Mouse (Mus musculus): ENCODE data around the gene Etv2. TPM values are rescaled to one million over a fixed set of nuclear protein-coding genes. Genes with fewer than 3 reads are reported as not detected.

Etv2 gene
- polyA plus RNA-seq (2015; fragmentation: Nextera tagmentation; extraction: Ambion mirVana): not detected in 2 replicates

GRCm38 (mm10) chr7:30635752-30636151 is at the start of gene Etv2:
TSS of gene Etv2 (minus strand) at chr7:30635852.
- no peak for ATAC-seq (replicated peaks)

GRCm38 (mm10) chr7:30683425-30683824 is 47.8 kb upstream of the Etv2 start:
- Histone ChIP-seq H3K4me1 (no peaks in the 10 kb centered on the region), H3K27me3 (peaks cover 20% of the 10 kb centered on the region), H3K9ac (replicated peaks) (no peak overlapping the region), H3K36me3 (no peaks in the 10 kb centered on the region), H3K4me2 (replicated peaks) (no peak overlapping the region), H3K9me3 (no peaks in the 10 kb centered on the region), H3K4me3 (no peak overlapping the region), H3K27ac (replicated peaks) (no peak overlapping the region)
- no peak for ATAC-seq (replicated peaks)
- 79% methylated on average over 2 of the region's 2 CpGs for WGBS

More at GRCm38 (mm10) chr7:30635752-30636151, at the start of gene Etv2:
- Histone ChIP-seq H3K9me3 (no peaks in the 10 kb centered on the region), H3K27ac (replicated peaks) (no peak within 1 kb of the TSS), H3K9ac (replicated peaks) (no peak within 1 kb of the TSS), H3K27me3 (peaks cover 53% of the 10 kb centered on the region), H3K4me3 (no peak within 1 kb of the TSS), H3K36me3 (peaks cover 9% of the 10 kb centered on the region), H3K4me1 (peaks cover 4% of the 10 kb centered on the region), H3K4me2 (replicated peaks) (peak within 1 kb of the TSS; percentile 22)
- 2% methylated on average over 5 of the region's 5 CpGs for WGBS

- WGBS: 73% methylated on average over 5 of the region's 5 CpGs
- no peak for ATAC-seq (replicated peaks)
- H3K9ac ChIP-seq (replicated peaks): no peak overlapping the region
- H3K27ac ChIP-seq (replicated peaks): no peak overlapping the region
- H3K36me3 ChIP-seq: no peaks in the 10 kb centered on the region
- H3K27me3 ChIP-seq: peaks cover 7% of the 10 kb centered on the region
- no peak overlapping the region for H3K4me3 ChIP-seq
- no peak overlapping the region for H3K4me2 ChIP-seq (replicated peaks)
- H3K4me1 ChIP-seq: no peaks in the 10 kb centered on the region
- no peaks in the 10 kb centered on the region for H3K9me3 ChIP-seq
Observed at GRCm38 (mm10) chr7:30681897-30682296, 46.2 kb upstream of the Etv2 start.

GRCm38 (mm10) chr7:30678263-30678975 is 42.8 kb upstream of the Etv2 start:
- no peaks in the 10 kb centered on the region for H3K4me1 ChIP-seq
- H3K9me3 ChIP-seq: no peaks in the 10 kb centered on the region
- no peak overlapping the region for H3K4me3 ChIP-seq
- no peak overlapping the region for H3K9ac ChIP-seq (replicated peaks)
- no peak overlapping the region for H3K27ac ChIP-seq (replicated peaks)
- WGBS: 52% methylated on average over 5 of the region's 5 CpGs
- H3K27me3 ChIP-seq: peaks cover 12% of the 10 kb centered on the region; the same call in 1 of the 2 replicates
- H3K36me3 ChIP-seq: no peaks in the 10 kb centered on the region
- H3K4me2 ChIP-seq (replicated peaks): no peak overlapping the region
- ATAC-seq (replicated peaks): no peak

- H3K27me3 ChIP-seq: peaks cover 12% of the 10 kb centered on the region; the same call in 1 of the 2 replicates
- no peak for ATAC-seq (replicated peaks)
- no peaks in the 10 kb centered on the region for H3K36me3 ChIP-seq
- no peak within 1 kb of the TSS for H3K4me3 ChIP-seq
- 82% methylated on average over 9 of the region's 9 CpGs for WGBS
- no peak within 1 kb of the TSS for H3K9ac ChIP-seq (replicated peaks)
- no peak within 1 kb of the TSS for H3K27ac ChIP-seq (replicated peaks)
- no peak within 1 kb of the TSS for H3K4me2 ChIP-seq (replicated peaks)
- H3K4me1 ChIP-seq: no peaks in the 10 kb centered on the region
- H3K9me3 ChIP-seq: no peaks in the 10 kb centered on the region
Observed at GRCm38 (mm10) chr7:30671480-30671879, 35.8 kb upstream of the Etv2 start, which contains the start of gene Pmis2. TSS of gene Pmis2 (minus strand) at chr7:30671605.

GRCm38 (mm10) chr7:30669229-30669628 is 33.6 kb upstream of the Etv2 start:
- no peak for ATAC-seq (replicated peaks)
- Histone ChIP-seq H3K27me3 (peaks cover 4% of the 10 kb centered on the region; the same call in 1 of the 2 replicates), H3K36me3 (no peaks in the 10 kb centered on the region), H3K9ac (replicated peaks) (no peak overlapping the region), H3K27ac (replicated peaks) (no peak overlapping the region), H3K4me3 (no peak overlapping the region), H3K9me3 (no peaks in the 10 kb centered on the region), H3K4me1 (peaks cover 10% of the 10 kb centered on the region), H3K4me2 (replicated peaks) (no peak overlapping the region)
- 50% methylated on average over 3 of the region's 3 CpGs for WGBS

- peaks cover 14% of the 10 kb centered on the region for H3K4me1 ChIP-seq
- H3K4me3 ChIP-seq: peak overlapping the region; percentile 62
- H3K27me3 ChIP-seq: peaks cover 4% of the 10 kb centered on the region; the same call in 1 of the 2 replicates
- peak; percentile 69 for ATAC-seq (replicated peaks)
- H3K36me3 ChIP-seq: peaks cover 11% of the 10 kb centered on the region; the same call in 1 of the 2 replicates
- 10% methylated on average over 11 of the region's 11 CpGs for WGBS
- peak overlapping the region; percentile 81 for H3K27ac ChIP-seq (replicated peaks)
- no peaks in the 10 kb centered on the region for H3K9me3 ChIP-seq
- peak overlapping the region; percentile 72 for H3K9ac ChIP-seq (replicated peaks)
- peak overlapping the region; percentile 82 for H3K4me2 ChIP-seq (replicated peaks)
Observed at GRCm38 (mm10) chr7:30665321-30665720, 29.7 kb upstream of the Etv2 start.

- peak within 1 kb of the TSS; percentile 62 for H3K4me3 ChIP-seq
- ATAC-seq (replicated peaks): peak; percentile 96
- peaks cover 14% of the 10 kb centered on the region for H3K4me1 ChIP-seq
- H3K9me3 ChIP-seq: no peaks in the 10 kb centered on the region
- H3K27me3 ChIP-seq: peaks cover 4% of the 10 kb centered on the region; the same call in 1 of the 2 replicates
- peak within 1 kb of the TSS; percentile 72 for H3K9ac ChIP-seq (replicated peaks)
- peak within 1 kb of the TSS; percentile 81 for H3K27ac ChIP-seq (replicated peaks)
- H3K36me3 ChIP-seq: peaks cover 11% of the 10 kb centered on the region; the same call in 1 of the 2 replicates
- peak within 1 kb of the TSS; percentile 82 for H3K4me2 ChIP-seq (replicated peaks)
- WGBS: under 1% methylated on average over 34 of the region's 34 CpGs
Observed at GRCm38 (mm10) chr7:30664529-30665200, 29.0 kb upstream of the Etv2 start, which contains the start of gene Haus5. TSS of gene Haus5 (minus strand) at chr7:30664994.

GRCm38 (mm10) chr7:30649591-30650540 is 14.2 kb upstream of the Etv2 start, which contains the start of gene Rbm42:
TSS of gene Rbm42 (minus strand) at chr7:30650317.
- ATAC-seq (replicated peaks): peak; percentile 99
- H3K4me2 ChIP-seq (replicated peaks): peak within 1 kb of the TSS; percentile 92

GRCm38 (mm10) chr7:30639083-30639482 is 3.4 kb upstream of the Etv2 start:
- 23% methylated on average over 4 of the region's 4 CpGs for WGBS
- Histone ChIP-seq H3K9ac (replicated peaks) (no peak overlapping the region), H3K4me2 (replicated peaks) (no peak overlapping the region), H3K27ac (replicated peaks) (no peak overlapping the region), H3K4me3 (no peak overlapping the region), H3K4me1 (peaks cover 4% of the 10 kb centered on the region), H3K36me3 (peaks cover 42% of the 10 kb centered on the region), H3K27me3 (peaks cover 27% of the 10 kb centered on the region), H3K9me3 (no peaks in the 10 kb centered on the region)
- ATAC-seq (replicated peaks): no peak

More at GRCm38 (mm10) chr7:30649591-30650540, 14.2 kb upstream of the Etv2 start, which contains the start of gene Rbm42:
- H3K36me3 ChIP-seq: peaks cover 43% of the 10 kb centered on the region
- no peaks in the 10 kb centered on the region for H3K9me3 ChIP-seq
- no peaks in the 10 kb centered on the region for H3K27me3 ChIP-seq
- peak within 1 kb of the TSS; percentile 90 for H3K9ac ChIP-seq (replicated peaks)
- H3K4me1 ChIP-seq: peaks cover 17% of the 10 kb centered on the region
- peak within 1 kb of the TSS; percentile 69 for H3K4me3 ChIP-seq
- peak within 1 kb of the TSS; percentile 74 for H3K27ac ChIP-seq (replicated peaks)
- WGBS: 2% methylated on average over 59 of the region's 59 CpGs

- no peak for ATAC-seq (replicated peaks)
- no peak overlapping the region for H3K4me2 ChIP-seq (replicated peaks)
- WGBS: 26% methylated on average over 11 of the region's 11 CpGs
- no peak overlapping the region for H3K27ac ChIP-seq (replicated peaks)
- no peaks in the 10 kb centered on the region for H3K9me3 ChIP-seq
- peaks cover 4% of the 10 kb centered on the region for H3K4me1 ChIP-seq
- peaks cover 51% of the 10 kb centered on the region for H3K27me3 ChIP-seq
- H3K9ac ChIP-seq (replicated peaks): no peak overlapping the region
- no peak overlapping the region for H3K4me3 ChIP-seq
- peaks cover 16% of the 10 kb centered on the region for H3K36me3 ChIP-seq
Observed at GRCm38 (mm10) chr7:30636395-30636794, 743 bp upstream of the Etv2 start.
